Mouse (Mus musculus) midbrain, embryonic 15.5 days (tissue): ENCODE measurements around the gene Rhbdf2. TPM values are rescaled to one million over a fixed set of nuclear protein-coding genes. Genes with fewer than 3 reads are reported as not detected.

Experiments used
- polyA plus RNA-seq: library from polyadenylated mRNA; unstranded; fragments of >200 nt; fragmentation: Nextera tagmentation; extraction: Ambion mirVana; gene quantifications from 2 replicates; pipeline ENCODE4 v1.2.1, GENCODE M21; 2015

Gene Rhbdf2
- polyA plus RNA-seq, 1 experiment from 2014 or later = 0.83 TPM

Other genes with a start within 250 kb of the Rhbdf2 start
- 66.1 and 68.0 TPM in 2 replicates for gene Rnf157, start 214.0 kb downstream of the Rhbdf2 start, polyA plus RNA-seq
- 40.9 and 44.2 TPM in 2 replicates for gene Ubald2, start 192.9 kb downstream of the Rhbdf2 start, polyA plus RNA-seq
- gene Qrich2, start 160.8 kb downstream of the Rhbdf2 start, polyA plus RNA-seq = not detected in 2 replicates
- gene Prpsap1, start 132.8 kb downstream of the Rhbdf2 start, polyA plus RNA-seq = 199 and 200 TPM in 2 replicates
- 5.3 and 7.3 TPM in 2 replicates for gene Sphk1, start 96.1 kb downstream of the Rhbdf2 start, polyA plus RNA-seq
- gene Ube2o, start 45.6 kb downstream of the Rhbdf2 start, polyA plus RNA-seq = 31.4 and 36.6 TPM in 2 replicates
- 0.33 and 0.45 TPM in 2 replicates for gene Aanat, start 40.6 kb downstream of the Rhbdf2 start, polyA plus RNA-seq
- gene Prcd, start 26.5 kb upstream of the Rhbdf2 start, polyA plus RNA-seq = 1.5 and 3.0 TPM in 2 replicates
- 23.3 and 24.4 TPM in 2 replicates for gene Cygb, start 27.3 kb upstream of the Rhbdf2 start, polyA plus RNA-seq
- not detected in 2 replicates for gene St6galnac1, start 148.5 kb upstream of the Rhbdf2 start, polyA plus RNA-seq
- gene Mxra7, start 201.0 kb upstream of the Rhbdf2 start, polyA plus RNA-seq = 25.1 and 26.9 TPM in 2 replicates
- gene Mettl23, start 216.3 kb upstream of the Rhbdf2 start, polyA plus RNA-seq = 63.9 and 64.6 TPM in 2 replicates
- gene Jmjd6, start 216.4 kb upstream of the Rhbdf2 start, polyA plus RNA-seq = 73.8 and 75.1 TPM in 2 replicates
- gene Mfsd11, start 225.4 kb upstream of the Rhbdf2 start, polyA plus RNA-seq = 51.5 and 51.8 TPM in 2 replicates
- 535 and 551 TPM in 2 replicates for gene Srsf2, start 226.1 kb upstream of the Rhbdf2 start, polyA plus RNA-seq